Mouse (Mus musculus) kidney, postnatal 25 days (tissue): ENCODE data around the gene St6galnac3.
"Not testable (repeated sequence)": the region's sequence is repeated elsewhere in the genome, so short reads cannot be mapped to it uniquely, and the experiment has no call there.

Experiments
- DNase-seq, 2 experiments: peaks; one replicate each; pipeline ENCODE4 v3.0.0; 2021; ENCODE audit warnings: mixed read lengths in 2 of 2

St6galnac3 gene

GRCm38 (mm10) chr3:153724701-153725668 lies at the start of gene St6galnac3:
TSS of gene St6galnac3 (minus strand) at chr3:153725174.
- DNase-seq, result peak; percentile 87 to 90

DNA sequence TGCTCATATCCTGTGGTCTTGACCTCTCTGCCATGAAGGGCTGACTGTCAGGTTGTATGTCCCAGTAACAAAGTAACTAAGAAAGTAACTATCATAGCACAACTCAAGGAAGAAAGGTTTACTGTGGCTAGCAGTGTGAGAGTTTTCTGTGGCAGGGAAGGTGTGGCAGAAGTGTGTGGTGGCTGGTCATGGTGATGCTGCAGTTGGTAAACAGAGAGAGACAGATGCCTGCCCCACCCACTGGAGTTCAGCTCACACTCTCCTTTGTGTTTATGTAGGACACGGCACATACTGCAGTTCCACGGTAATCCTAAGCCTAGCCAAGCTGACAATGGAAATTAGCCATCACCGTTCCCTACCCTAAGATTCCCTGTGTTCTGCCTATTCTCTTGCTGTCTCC lies 49.6 kb upstream of the St6galnac3 start:
- no peak for DNase-seq

- DNase-seq, result no peak
These were observed 46.5 kb upstream of the St6galnac3 start for GRCm38 (mm10) chr3:153771479-153771878.

DNA sequence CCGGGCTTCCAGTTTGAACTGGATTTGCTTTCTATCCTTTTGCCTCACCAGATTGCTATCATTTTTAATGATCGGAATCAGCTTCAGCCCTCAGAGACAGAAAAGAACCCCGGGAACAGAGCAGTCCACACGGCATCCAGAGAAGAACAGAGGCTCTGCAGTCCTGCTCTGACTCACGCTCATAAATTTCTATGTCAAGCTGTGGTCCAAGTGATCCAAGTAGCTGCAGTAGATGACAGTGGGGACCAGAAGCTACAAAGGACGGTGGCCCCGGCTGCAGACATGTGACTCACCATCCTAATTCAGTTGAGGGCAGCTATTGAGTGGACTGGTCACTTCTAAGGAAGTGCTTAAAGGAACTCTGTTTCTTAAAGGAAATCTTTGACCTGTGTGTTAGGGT lies 45.6 kb upstream of the St6galnac3 start:
- no peak for DNase-seq

- DNase-seq, result no peak
These were observed 44.2 kb upstream of the St6galnac3 start for GRCm38 (mm10) chr3:153769220-153769619.

DNA sequence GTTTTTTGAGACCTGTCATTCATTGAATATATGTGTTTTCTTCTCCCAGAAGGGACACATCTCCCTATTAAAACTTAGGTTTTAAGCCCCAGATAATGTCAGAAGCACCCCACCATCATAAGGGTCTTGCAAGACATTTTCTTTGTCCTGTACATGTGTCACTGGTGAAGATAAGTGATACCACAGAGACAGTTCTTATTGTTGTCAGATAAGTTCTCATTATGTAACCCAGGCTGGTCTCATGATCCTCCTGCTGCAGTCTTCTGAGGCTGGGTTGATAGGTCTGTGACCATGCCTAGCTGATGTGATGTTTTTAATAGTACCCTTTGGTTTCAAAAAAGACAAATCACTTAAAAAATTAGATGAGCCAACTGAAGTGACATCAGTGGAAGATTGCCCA lies 40.2 kb upstream of the St6galnac3 start:
- no peak for DNase-seq

DNA sequence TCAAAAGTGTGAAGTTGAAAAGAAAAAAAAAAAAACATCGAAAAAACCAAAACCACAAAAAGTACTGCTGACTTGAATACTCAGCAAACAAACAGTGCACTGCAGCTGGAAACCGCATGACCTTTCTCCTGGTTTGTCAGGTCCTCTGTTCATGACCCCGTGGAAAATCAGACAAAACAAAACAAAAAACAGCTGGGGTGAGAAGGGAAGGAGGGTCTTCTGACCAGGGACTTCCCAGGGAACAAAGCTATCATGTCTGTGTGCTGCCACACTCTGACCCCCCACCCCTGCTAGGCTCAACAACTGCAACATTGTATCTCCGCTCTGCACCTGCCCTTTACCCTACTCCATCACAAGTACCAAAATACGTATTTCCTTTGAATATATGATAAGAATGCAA lies 39.8 kb upstream of the St6galnac3 start:
- DNase-seq, result peak in 1 of 2 experiments; percentile 10

DNA sequence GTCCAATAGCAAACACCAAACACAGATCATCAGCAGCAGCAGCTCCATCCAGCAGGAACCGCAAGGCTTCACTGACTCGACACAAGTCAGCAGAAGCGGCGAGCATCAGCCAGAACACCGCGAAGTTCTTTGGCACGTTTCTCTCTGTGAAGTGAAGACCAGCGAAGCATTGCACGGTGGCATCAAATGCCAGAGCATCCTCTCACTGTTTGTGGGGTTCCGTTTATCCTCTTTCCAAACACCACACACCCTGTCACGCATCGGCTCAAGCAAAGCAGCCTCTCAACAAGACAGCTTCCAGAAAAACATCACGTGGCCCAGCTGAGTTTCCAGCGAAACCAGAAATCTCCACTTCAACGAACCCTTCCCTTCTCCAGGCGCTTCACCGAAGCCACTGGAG lies 36.2 kb upstream of the St6galnac3 start:
- DNase-seq, result peak in 1 of 2 experiments; percentile 12

GRCm38 (mm10) chr3:153759269-153759668 lies 34.3 kb upstream of the St6galnac3 start:
- DNase-seq, result no peak

DNA sequence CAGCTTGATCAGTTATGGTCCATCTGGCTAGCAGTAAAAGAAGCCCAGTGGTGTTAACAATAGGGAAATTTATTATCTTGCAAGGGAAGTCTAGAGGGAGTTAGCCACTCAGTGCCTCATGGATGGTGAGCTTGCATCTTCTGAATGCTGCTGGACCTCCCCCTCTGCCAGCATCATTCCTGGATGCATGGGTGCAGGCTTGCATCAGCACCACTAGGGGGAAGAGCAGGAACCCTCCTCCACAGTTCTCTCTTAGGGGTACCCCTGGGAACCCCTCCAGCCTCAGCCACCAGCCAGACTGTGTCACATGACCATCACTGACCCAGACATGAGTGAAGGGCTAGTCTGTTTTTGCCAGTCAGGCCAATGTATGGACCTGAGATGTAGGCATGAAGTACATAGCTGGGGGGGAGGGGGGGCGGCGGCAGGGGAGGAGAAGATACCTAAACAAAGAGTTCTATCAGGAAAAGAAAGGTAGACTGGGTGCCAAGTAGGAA lies 31.6 kb upstream of the St6galnac3 start:
- DNase-seq, result no peak

GRCm38 (mm10) chr3:153755785-153756326 lies 30.9 kb upstream of the St6galnac3 start:
- not testable (repeated sequence) for DNase-seq

GRCm38 (mm10) chr3:153751435-153751834 lies 26.5 kb upstream of the St6galnac3 start:
- DNase-seq, result no peak

DNA sequence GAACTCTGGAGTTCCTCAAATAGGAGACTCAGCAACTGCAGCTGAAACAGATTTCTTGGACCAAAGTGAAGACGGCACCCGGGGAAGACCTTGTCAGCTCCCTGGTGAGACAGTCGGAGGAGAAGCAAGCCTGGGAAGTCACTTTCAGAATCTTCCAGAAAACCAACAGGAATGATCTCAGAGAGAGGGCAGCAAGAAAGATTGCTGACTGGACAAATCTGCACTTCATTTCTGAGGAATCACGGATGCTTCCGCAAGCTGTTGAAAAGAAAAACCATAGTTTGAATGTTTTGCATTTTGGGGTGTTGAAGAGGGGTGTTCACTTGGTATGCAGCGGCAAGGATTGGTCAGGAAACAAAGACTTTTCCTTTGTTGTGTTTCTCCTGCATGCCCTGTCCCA lies 24.4 kb upstream of the St6galnac3 start:
- no peak for DNase-seq

GRCm38 (mm10) chr3:153748293-153748692 lies 23.3 kb upstream of the St6galnac3 start:
- no peak for DNase-seq

DNA sequence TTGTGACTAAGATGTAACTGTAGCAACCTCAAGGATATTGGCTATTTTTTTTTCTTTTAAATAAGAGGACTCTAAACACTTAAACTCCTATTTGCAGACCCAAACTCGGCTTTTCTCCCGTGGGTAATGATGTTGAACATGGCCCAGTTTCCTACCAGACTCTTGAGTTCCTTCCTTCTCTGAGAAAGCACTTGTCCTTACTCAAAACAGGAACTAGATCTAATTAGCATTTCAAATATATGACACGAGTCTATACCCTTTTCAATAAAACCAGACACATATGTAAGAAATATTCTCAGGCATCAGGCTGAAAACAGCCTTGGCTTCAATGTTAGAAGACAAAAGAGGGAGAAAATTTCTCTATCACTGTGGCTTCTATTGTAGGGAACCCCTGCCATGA lies 20.1 kb upstream of the St6galnac3 start:
- no peak for DNase-seq

DNA sequence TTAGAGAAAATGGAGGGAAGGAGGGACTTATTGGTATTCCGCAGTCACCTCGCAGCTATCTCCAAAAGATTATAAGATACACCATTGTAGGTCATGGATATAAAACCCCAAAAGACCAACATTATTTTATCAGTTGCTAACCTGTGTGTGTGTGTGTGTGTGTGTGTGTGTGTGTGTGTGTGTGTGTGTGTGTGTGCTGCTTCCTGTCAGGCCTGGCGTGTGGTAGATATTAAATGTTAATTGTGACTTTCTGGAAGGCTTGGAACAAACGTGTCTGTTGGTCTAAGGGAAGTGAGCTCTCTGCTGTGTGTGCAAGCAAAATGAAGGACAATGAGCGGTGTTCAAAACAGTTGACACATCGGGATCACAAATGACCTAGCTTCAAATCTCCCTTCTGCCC lies 19.5 kb upstream of the St6galnac3 start:
- no peak for DNase-seq

DNA sequence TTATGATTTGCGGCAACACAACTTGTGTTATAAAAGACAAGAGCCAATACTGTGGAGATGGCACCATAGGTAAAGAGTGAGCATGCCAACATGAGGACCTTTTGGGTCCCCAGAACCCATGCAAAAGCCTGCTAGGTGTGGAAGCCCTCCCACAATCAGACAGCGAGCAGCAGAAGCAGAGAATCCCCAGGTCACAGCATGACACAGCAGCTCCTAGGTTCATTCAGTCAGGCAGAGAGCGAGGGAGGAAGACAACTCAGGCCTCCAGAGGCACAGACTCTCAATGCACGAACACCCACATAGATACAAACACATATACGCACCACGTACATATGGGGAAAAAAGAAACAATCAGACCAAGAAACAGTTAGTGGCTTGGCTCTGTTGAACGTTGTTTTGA lies 16.8 kb upstream of the St6galnac3 start:
- no peak for DNase-seq

- no peak for DNase-seq
These were observed 14.4 kb upstream of the St6galnac3 start for GRCm38 (mm10) chr3:153739351-153739750.

DNA sequence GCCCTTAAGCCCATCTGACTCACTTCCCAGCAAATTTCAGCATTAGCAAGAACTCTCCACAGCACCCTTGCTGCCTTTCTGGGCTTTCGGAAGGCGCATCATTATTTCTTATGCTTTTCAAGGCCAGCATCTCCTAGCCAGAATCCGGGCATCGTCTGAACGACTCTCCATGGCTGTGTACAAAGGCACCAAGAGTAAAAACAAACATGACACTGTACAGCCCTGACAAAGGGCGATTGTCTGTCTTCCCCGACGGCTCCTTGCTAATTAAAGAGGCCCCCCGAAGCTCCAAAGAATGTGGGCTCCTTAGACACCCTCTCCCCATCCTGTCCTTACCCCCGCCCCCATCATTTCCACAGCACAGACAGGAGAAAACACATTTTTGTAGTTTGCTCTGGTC lies 13.4 kb upstream of the St6galnac3 start:
- no peak for DNase-seq

- DNase-seq, result no peak
These were observed 11.8 kb upstream of the St6galnac3 start for GRCm38 (mm10) chr3:153736756-153737280.

DNA sequence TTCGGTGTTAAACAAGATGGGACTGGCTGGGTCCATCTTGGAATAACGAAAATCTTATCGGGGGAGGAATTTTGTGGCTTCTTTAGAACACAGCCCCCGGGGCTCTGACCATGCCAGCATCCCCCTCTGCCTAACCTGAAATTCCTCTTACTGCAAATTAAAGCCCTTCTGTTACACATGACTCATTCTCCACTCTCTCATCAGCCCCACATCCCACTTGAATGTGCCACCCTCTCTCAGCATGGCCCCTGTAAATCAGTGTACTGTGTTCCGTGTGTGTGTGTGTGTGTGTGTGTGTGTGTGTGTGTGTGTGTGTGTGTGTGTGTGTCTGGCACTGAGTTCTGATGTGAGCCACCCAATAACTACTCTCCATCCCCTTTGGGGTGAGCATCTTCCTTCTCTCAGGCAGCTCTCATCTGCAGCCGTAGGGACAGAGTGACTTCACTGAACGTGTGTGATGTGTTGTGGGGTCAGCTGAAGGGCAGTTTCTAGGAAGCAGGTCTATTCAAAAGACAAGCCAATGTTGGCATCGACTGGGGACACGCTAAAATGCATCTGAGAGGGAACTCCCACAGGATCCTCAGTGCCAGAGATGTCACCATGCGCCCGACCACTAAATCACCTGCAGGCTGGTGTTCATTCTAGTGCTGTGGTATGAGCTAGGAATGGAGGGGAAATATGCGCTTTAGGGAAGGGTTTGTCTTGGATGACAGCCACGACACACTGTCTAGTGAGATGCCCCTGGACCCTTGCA lies 11.0 kb upstream of the St6galnac3 start:
- DNase-seq, result no peak

- no peak for DNase-seq
These were observed 9.8 kb upstream of the St6galnac3 start for GRCm38 (mm10) chr3:153734741-153735140.
